In genomic region chr12:56404833-56405232, GRCm38 (mm10) we compare ENCODE assay signal across 8 mouse cellular contexts. TPM values are rescaled to one million over a fixed set of nuclear protein-coding genes. Genes with fewer than 3 reads are reported as not detected.
DNase-seq lines count a peak whose midpoint lies in the region; ATAC-seq and TF ChIP-seq lines count a peak whose summit lies in the region.

No protein-coding gene starts in this region.

- ATAC-seq in liver, embryonic 12.5 days, result no peak
- no peak for ATAC-seq in embryonic facial prominence, embryonic 14.5 days (ENCODE audit: low read depth)

- H3K4me3 ChIP-seq in liver, adult 2 months (ENCODE audit: insufficient read depth, low read depth, low read length), result no peak overlapping the region
- no peak overlapping the region for H3K4me3 ChIP-seq in liver, embryonic 12.5 days
- H3K4me3 ChIP-seq in embryonic facial prominence, embryonic 14.5 days (ENCODE audit: low read depth, low read length), result no peak overlapping the region
- H3K4me3 ChIP-seq in kidney, adult 2 months (ENCODE audit: insufficient read depth, low read depth, low read length), result no peak overlapping the region

- no peak overlapping the region for H3K9ac ChIP-seq in liver, adult 2 months (ENCODE audit: low read depth, low read length)
- no peak overlapping the region for H3K9ac ChIP-seq in liver, embryonic 12.5 days
- H3K9ac ChIP-seq in embryonic facial prominence, embryonic 14.5 days (ENCODE audit: low read depth, low read length), result no peak overlapping the region

- no peaks in the 10 kb centered on the region for H3K36me3 ChIP-seq in liver, adult 2 months (ENCODE audit: control insufficient read depth, insufficient read depth, low read length)
- no peaks in the 10 kb centered on the region for H3K36me3 ChIP-seq in liver, embryonic 12.5 days
- H3K36me3 ChIP-seq in embryonic facial prominence, embryonic 14.5 days (ENCODE audit: control insufficient read depth, insufficient read depth, low read length), result no peaks in the 10 kb centered on the region
- H3K36me3 ChIP-seq in kidney, adult 2 months (ENCODE audit: control insufficient read depth, insufficient read depth, low read length), result no peaks in the 10 kb centered on the region

- TF ChIP-seq POLR2A in liver, adult 2 months (IDR thresholded peaks at IDR 0.05; ENCODE audit: extremely low read depth, insufficient read depth, low read length), result no peak
- no peak for TF ChIP-seq POLR2A in kidney, adult 2 months (IDR thresholded peaks at IDR 0.05; ENCODE audit: low read depth, low read length)

- intact Hi-C loops in left cerebral cortex, postnatal 4 days (cut with DNase I), result no loop called here

- H3K4me1 ChIP-seq in liver, adult 2 months (ENCODE audit: control insufficient read depth, insufficient read depth, low read length), result no peaks in the 10 kb centered on the region
- H3K4me1 ChIP-seq in liver, embryonic 12.5 days, result no peaks in the 10 kb centered on the region
- H3K4me1 ChIP-seq in embryonic facial prominence, embryonic 14.5 days (ENCODE audit: control insufficient read depth, insufficient read depth, low read length), result no peaks in the 10 kb centered on the region
- no peaks in the 10 kb centered on the region for H3K4me1 ChIP-seq in kidney, adult 2 months (ENCODE audit: control insufficient read depth, insufficient read depth, low read length)

- no peak overlapping the region for H3K4me2 ChIP-seq in liver, embryonic 12.5 days
- no peak overlapping the region for H3K4me2 ChIP-seq in embryonic facial prominence, embryonic 14.5 days (ENCODE audit: low read depth, low read length)

- peak; percentile 34 for DNase-seq in liver, adult 2 months (ENCODE audit: extremely low read depth, low read depth, low spot score)
- DNase-seq in adipocyte (ENCODE audit: low spot score), result peak; percentile 51
- DNase-seq in embryonic facial prominence, embryonic 14.5 days (ENCODE audit: low spot score), result peak; percentile 41
- peak; percentile 47 for DNase-seq in kidney, adult 2 months
- peak; percentile 36 for DNase-seq in left cerebral cortex, postnatal 4 days
- peak; percentile 76 for DNase-seq in retina, postnatal 1 day
- DNase-seq in thymus, postnatal 4 days, result peak; percentile 70

- WGBS in liver, adult 2 months, result 23% methylated on average over 4 of the region's 4 CpGs
- WGBS in liver, embryonic 12.5 days (ENCODE audit: insufficient replicate concordance), result 31% methylated on average over 4 of the region's 4 CpGs
- WGBS in embryonic facial prominence, embryonic 14.5 days, result 25% methylated on average over 4 of the region's 4 CpGs
- 19% methylated on average over 4 of the region's 4 CpGs for WGBS in kidney, adult 2 months

- no peak overlapping the region for H3K27ac ChIP-seq in liver, adult 2 months (replicated peaks; ENCODE audit: insufficient read depth, low read depth, low read length)
- no peak overlapping the region for H3K27ac ChIP-seq in liver, embryonic 12.5 days
- H3K27ac ChIP-seq in embryonic facial prominence, embryonic 14.5 days (replicated peaks; ENCODE audit: low read depth, low read length), result no peak overlapping the region
- no peak overlapping the region for H3K27ac ChIP-seq in kidney, adult 2 months (ENCODE audit: insufficient read depth, low read depth, low read length)

- TF ChIP-seq CTCF in liver, adult 2 months (IDR thresholded peaks at IDR 0.05; ENCODE audit: low read depth, low read length), result peak; percentile 70; the same call in 1 of the 2 replicates
- peak; percentile 78 for TF ChIP-seq CTCF in kidney, adult 2 months (conservative IDR thresholded peaks at IDR 0.05; ENCODE audit: insufficient read depth, insufficient read length, low read depth, low read length)

- H3K79me2 ChIP-seq in liver, adult 2 months (ENCODE audit: control insufficient read depth, insufficient read depth, low read length), result no peaks in the 10 kb centered on the region

- H3K9me3 ChIP-seq in liver, embryonic 12.5 days (replicated peaks), result no peaks in the 10 kb centered on the region
- H3K9me3 ChIP-seq in embryonic facial prominence, embryonic 14.5 days (ENCODE audit: control insufficient read depth, low read length), result no peaks in the 10 kb centered on the region

- H3K27me3 ChIP-seq in liver, adult 2 months (ENCODE audit: control insufficient read depth, insufficient read depth, low read length), result peaks cover 14% of the 10 kb centered on the region; the same call in 1 of the 2 replicates
- H3K27me3 ChIP-seq in liver, embryonic 12.5 days (replicated peaks), result no peaks in the 10 kb centered on the region
- H3K27me3 ChIP-seq in embryonic facial prominence, embryonic 14.5 days (replicated peaks; ENCODE audit: control insufficient read depth, insufficient read depth, low read length), result no peaks in the 10 kb centered on the region
- H3K27me3 ChIP-seq in kidney, adult 2 months (replicated peaks; ENCODE audit: control insufficient read depth, insufficient read depth, low read length), result no peaks in the 10 kb centered on the region

RNA-seq across cellular contexts. Expression of gene Mbip, which starts 59.1 kb away (rescaled TPM):
- total RNA-seq in liver, adult 2 months (2014; rRNA removed), result 6.8 and 7.5 TPM in 2 replicates
- 2.0 and 2.4 TPM in 2 replicates for polyA plus RNA-seq in liver, adult 2 months (2012; rRNA removed)
- polyA plus RNA-seq in liver, embryonic 12.5 days (2016; fragmentation: Nextera tagmentation; extraction: Ambion mirVana), result 15.8 and 15.9 TPM in 2 replicates
- 27.2 and 31.4 TPM in 2 replicates for polyA plus RNA-seq in embryonic facial prominence, embryonic 14.5 days (2014; fragmentation: Nextera tagmentation; extraction: Ambion mirVana)
- polyA plus RNA-seq in kidney, adult 2 months (2012; rRNA removed), result 5.0 and 6.2 TPM in 2 replicates
- total RNA-seq in left cerebral cortex, postnatal 4 days (2021), result 10 to 100 TPM; 22.4 to 22.5 TPM
